Mouse (Mus musculus) urinary bladder, adult 18-20 months (tissue): ENCODE measurements around the gene Myt1l.

Experiments
- DNase-seq, 2 experiments: peaks; one replicate each; pipeline ENCODE4 v3.0.0; 2022; ENCODE audit warnings: low spot score in 2 of 2, mixed read lengths in 2 of 2

The Myt1l gene

GRCm38 (mm10) chr12:29712795-29713721 is 184.9 kb downstream of the Myt1l start:
- no peak for DNase-seq

GRCm38 (mm10) chr12:29723722-29724338 is 195.6 kb downstream of the Myt1l start:
- no peak for DNase-seq

DNA sequence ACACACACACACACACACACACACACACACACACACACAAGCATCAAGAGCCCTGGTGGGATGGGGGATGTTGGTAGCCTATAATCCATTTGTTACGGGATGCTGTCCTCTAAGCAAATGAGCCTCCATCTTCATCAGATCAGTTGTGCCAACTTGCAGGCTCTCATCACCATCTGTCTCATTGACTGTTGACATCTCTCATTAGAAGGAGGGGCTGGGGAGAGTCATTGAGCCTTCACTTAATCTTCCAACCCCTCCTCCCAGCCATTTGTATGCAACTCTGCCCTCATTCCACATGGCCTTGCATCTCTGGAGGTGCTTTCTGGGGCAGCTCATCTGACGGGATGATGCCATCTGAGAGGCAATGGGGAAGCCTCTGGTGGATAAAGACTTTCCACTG is 200.1 kb downstream of the Myt1l start:
- no peak for DNase-seq

GRCm38 (mm10) chr12:29740346-29741025 is 212.3 kb downstream of the Myt1l start:
- DNase-seq: no peak

- DNase-seq: no peak
Measured at GRCm38 (mm10) chr12:29741181-29741580, 213.0 kb downstream of the Myt1l start.

- no peak for DNase-seq
Measured at GRCm38 (mm10) chr12:29750604-29751128, 222.5 kb downstream of the Myt1l start.

DNA sequence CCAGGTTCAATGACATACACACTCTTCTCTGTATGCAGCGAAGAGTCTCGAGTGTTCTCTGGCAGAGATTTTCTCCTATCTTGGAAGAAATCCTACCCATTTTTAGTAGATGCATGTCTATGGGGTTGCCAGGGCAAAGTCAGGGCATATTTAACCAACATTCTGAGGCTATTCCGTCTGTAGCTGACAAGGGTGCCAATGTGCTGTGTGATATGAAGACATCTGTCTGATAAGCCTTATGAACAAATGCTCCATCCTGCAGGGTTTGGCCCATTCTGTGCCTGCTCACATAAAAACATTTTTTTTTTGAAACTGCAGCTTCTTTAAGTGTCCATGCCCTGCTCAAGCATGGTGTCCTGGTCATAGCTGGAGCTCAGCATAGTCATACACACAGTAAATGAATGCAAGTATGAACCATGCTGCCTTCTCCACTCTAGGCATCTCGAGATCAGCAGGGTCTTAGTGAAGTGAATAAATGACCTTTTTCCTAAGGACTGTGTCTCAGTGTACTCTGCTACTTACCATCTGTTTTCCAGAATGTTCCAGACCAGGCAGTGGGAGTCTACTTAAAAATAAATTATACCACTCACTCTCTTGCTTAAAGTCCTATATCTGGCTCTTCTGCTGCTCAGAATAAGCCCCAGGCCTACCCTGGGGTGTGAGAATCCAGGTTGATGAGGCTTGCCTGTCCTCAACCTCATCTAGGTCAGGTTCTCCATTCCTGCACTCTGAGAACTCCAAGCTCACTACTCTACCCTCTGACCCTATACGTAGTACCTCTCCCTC is 227.1 kb downstream of the Myt1l start:
- no peak for DNase-seq

DNA sequence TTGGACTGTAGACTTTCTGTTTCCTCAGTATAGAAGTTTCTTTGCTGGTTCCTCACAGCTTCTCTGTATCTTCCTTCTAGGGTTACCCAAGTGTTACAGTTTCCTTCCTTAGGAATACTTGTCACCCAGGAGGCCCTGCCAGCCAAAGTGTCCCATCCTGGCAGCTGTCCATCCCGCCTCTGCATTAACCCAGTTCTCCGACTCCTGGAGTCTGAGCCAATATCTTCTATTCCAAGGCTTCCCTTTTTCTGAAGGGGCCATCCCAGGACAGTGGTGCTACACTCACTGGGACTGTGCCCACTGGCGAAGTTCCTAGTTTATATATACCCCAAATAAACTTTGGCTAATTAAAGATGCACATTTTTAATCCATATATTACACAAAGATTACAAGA is 227.7 kb downstream of the Myt1l start:
- DNase-seq: no peak

DNA sequence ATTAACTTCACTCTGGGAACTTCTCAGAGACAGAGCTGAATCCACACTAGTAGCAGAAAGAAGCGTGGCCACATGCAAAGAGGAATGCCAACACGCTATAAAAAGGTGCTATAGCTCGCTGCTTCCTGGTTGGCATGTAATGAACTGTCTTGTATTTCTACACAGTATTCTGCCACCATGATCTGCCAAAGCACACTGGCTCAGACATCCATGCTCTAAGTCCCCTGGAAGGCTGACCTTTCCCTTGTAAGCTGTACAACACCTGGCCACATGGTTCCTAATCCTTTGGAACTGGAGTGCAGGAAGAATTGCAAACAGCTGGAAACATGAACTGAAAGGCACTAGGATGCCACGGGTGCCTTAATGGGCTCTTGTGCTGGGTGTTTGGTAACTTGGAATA is 232.4 kb downstream of the Myt1l start:
- no peak for DNase-seq

DNA sequence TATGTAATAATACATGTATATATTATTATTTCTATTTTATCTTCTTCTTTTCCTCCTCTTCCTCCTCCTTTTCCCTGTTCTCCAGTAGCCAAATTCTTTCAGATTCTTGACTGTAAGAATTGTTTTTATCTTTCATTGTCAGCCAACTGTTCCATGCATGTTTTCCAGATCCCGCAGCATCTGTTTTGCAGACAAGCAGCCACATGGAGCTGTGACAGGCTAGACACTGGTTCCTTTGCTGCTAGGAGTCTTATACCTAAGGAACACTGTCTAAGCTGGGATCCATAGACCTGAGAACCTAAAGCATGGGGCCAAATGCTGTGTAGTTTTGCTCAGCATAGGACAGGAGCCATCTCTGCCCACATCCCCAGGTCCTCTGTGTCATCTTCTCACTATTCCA is 238.0 kb downstream of the Myt1l start:
- no peak for DNase-seq

GRCm38 (mm10) chr12:29771791-29772190 is 243.6 kb downstream of the Myt1l start:
- no peak for DNase-seq

DNA sequence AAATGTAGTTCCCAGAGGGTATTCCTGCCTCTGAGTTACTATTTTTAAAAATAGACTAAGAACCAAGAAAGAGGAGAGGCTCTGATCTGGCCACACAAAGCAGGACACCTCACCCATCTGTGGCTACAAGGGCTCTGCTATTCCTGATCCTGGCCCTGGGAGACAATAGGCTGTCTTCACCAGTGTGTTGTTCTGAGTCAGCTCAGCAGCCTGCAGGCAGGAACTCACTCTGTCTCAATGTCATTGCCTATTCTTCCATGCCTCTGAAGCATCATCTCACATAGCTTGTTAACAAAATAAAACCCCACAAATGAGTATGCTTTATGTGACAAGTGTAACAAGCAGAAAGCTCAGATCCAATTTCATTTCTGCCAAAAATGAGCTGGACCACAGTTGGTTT is 244.2 kb downstream of the Myt1l start:
- no peak for DNase-seq

- no peak for DNase-seq
Measured at GRCm38 (mm10) chr12:29778901-29779300, 250.7 kb downstream of the Myt1l start.

DNA sequence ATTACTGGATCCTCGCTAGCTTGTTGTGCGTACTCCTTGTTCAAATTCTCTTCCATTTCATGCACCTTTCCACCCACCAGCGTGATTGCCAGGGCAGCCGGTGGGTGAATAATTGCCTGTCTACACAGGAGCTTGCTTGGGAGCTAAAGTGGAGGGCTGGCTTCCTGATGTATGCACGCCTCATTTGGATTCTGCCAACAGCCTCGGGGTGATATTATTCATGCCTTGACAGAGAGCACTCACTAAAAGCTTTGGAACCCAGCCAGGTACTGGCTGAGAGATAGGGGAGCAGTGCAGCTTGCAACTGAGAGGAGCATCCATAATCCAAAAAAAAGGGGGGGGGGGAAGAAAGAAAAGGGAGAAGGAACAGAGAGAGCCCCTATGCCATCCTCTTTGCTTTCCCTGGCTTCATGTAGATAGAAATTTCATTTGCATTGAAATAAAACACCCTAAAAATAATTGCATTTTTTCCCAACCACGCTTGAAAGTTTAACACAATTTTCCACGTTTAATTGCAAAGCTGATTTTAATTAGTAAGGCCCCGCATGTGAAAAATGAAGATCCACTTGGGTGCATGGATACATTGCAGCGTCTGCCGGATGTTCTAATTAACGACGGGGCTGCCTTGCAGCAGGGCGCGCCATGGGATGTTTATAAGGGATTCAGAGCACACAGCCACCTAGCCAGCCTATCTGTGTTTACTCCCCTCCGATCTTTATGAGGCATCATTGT is 261.3 kb downstream of the Myt1l start:
- no peak for DNase-seq

DNA sequence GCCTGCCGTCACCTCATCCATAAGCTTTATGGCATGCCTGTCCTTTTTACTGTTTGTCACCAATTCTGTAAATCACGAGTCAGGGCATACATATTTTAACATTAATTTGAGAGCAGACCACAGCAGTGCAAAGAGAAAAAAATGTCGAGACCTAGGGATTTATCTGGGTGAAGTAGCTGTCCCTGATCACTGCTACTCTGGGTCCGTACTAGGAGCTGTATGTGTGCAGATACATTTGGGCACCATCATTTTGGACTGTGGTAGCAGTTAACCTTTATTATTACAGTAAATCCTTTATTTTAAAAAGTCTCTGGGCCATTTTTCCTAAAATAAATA is 261.8 kb downstream of the Myt1l start:
- no peak for DNase-seq

DNA sequence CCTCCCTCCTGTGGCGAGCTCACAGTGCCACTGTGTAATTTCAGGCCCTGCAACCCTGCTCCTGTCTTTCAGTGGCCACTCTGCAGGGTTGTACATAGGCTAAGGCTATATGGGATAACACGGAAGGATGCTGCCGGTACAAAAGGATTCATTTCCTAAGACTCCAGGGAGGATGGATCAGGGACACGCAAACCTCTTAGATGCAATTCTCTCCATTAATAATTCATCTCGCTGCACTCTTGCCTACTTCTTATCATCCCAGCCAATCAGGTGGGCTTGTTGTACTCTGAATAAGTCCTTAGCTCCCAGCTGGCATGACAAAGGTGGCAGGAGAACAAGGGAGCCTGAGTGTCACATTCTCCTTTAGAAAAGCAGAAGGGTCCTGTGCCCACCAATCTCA is 264.8 kb downstream of the Myt1l start:
- DNase-seq: no peak

- DNase-seq: no peak
Measured at GRCm38 (mm10) chr12:29795107-29795673, 267.0 kb downstream of the Myt1l start.

DNA sequence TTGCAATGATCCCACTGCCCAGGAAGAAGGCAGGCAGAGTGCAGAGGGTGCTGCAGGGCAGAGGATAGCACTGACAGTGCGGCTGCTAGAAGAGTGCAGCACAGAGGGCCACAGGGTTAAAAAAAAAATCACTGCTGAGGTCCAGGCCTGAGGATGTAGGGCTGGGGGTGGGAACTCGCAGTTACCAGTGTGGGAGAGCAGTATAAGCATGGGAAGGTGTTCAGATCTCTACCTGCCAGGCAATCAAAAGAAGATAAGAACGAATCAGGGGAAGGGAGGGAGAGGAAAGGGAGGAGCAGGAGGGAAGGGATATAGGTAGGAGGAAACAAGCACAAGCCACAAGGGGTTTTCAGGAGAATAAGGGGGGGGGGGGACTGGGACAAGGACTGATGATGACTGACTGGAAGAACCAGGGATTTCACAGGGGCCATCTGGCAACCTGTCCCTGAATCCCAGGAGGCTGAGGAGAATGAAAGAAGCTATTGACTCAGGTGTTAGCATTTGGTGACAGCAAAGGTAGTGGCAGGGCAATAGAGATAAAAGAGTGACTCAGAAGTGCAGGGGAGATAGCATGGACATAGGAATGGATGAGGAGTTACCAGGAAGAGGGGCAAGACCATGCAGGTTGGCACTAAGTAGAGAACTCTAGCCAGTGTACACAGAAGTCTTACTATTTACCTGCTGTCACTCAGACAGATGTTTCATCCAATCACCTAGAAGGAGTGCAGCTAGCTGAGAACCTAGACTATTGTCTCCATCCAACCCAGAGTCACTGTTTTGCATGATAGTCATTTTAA is 270.6 kb downstream of the Myt1l start:
- DNase-seq: no peak

GRCm38 (mm10) chr12:29806415-29806814 is 278.2 kb downstream of the Myt1l start:
- no peak for DNase-seq
